Mouse (Mus musculus) macrophage (primary cell): Measurements from ENCODE around the gene Il1rap. TPM values are rescaled to one million over a fixed set of nuclear protein-coding genes. Genes with fewer than 3 reads are reported as not detected.

Experiments used
- H3K27ac ChIP-seq: fragments of 350-480 bp; formaldehyde crosslinking; 2 replicates; pipeline ENCODE4 v1.9.0; 2021
- H3K36me3 ChIP-seq: fragments of 350-480 bp; formaldehyde crosslinking; 2 replicates; pipeline ENCODE4 v1.9.0; 2021; ENCODE audit errors: inconsistent target
- H3K4me3 ChIP-seq: fragments of 350-480 bp; formaldehyde crosslinking; 2 replicates; pipeline ENCODE4 v1.9.0; 2021; ENCODE audit errors: inconsistent target
- H3K79me2 ChIP-seq: fragments of 350-480 bp; formaldehyde crosslinking; 2 replicates; pipeline ENCODE4 v1.9.0; 2021; ENCODE audit errors: inconsistent target
- WGBS: methylation state at CpG from one replicate; pipeline ENCODE4 v1.1.7; 2026; ENCODE audit warnings: inconsistent platforms; ENCODE audit not compliant: missing documents; 5-methylcytosine and 5-hydroxymethylcytosine counted together
- polyA plus RNA-seq: library from polyadenylated mRNA; stranded (reverse); fragments of 250-400 nt; gene quantifications from 3 replicates; pipeline ENCODE4 v1.2.4, GENCODE M21; 2018; ENCODE audit warnings: inconsistent platforms
- total RNA-seq, 78 experiments: library from RNA; depleted of rRNA; stranded (reverse); fragments of 250-400 nt; gene quantifications; 1 replicate in 9 of 78; 2 replicates in 24 of 78; 3 replicates in 43 of 78; 4 replicates in 2 of 78; pipeline ENCODE4 v1.2.4; 2018; ENCODE audit warnings: inconsistent platforms in 56 of 78

The Il1rap gene
- total RNA-seq (2018; cell fraction: chromatin; rRNA removed), result 10 to 100 TPM in 1 of 26 experiments, 1 to 10 TPM in 25; 1.3 to 17.2 (median 4.1) TPM
- total RNA-seq (2018; cell fraction: cytosol; rRNA removed), result 1 to 10 TPM; 3.4 to 5.7 (median 4.1) TPM
- total RNA-seq (2018; cell fraction: nucleus; rRNA removed), result 10 to 100 TPM in 2 of 26 experiments, 1 to 10 TPM in 24; 4.5 to 14.7 (median 6.5) TPM
- polyA plus RNA-seq, result 2.5 to 6.3 TPM (median 4.2 TPM) in 3 replicates

DNA sequence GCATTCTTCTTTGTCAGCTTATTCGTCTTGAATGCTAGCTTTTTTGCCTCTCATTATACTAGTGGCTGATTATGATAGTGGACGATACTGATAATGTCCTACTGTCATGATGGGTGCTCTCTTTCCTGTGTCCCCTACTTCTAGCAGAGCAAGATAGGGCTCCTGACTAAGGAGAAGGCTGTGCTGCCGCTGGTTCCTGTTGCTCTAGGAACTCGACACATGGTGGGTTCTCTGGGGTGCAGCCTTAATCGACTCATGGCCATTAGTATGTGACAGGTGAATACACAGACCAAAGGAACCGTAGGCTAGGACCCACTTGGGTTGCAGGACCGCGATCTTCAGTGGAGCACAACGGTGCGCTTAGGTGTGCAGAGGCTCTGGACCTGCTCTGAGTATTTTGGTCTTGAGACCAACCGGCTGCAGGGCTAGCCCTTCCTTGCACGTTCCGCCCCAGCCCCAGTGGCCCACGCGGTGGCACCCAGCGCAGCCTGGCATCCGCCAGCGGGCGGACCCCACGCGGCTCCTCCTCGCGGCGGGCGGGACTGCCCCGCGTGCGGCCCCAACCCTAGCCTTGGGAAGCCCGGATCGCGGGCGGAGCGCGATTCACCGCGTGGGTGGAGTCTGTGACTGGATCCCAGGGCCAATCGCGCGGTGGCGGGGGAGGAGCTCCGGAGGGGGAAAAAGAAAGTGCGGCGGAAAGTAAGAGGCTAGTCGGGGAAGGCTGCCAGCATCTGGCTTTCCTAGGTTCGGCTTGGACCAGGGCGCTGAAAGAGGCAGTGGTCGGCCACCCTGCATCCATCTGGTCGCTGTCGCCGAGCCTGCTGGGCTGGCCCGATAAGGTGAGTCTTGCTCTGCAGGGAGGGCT lies at the start of gene Il1rap:
Gene Il1rap, plus strand, starts transcription at position 657 of the 865 bp plus-strand sequence.
- Histone ChIP-seq H3K27ac (no peak within 1 kb of the TSS), H3K79me2 (no peaks in the 10 kb centered on the region), H3K36me3 (no peaks in the 10 kb centered on the region), H3K4me3 (peak within 1 kb of the TSS; percentile 88)
- WGBS, result 5% methylated on average over 43 of the region's 51 CpGs

DNA sequence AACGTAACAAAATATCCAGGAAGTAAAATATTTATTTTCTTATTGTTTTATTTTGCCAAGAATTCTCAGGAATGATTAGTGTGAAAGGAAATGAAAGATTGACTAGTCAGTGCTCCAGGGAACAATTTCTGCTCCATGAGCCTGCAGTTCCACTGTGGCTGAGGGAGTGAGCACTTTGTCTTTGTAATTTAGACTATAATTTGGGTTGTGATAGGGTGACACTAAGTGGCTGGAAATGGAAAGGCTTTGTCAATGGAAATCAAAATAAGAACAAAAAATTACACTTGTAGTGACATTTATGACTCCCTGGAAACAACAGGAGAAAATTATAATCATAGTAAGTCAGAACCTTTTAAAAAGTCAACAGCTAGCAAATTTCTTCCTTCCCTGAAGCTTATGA lies 49.2 kb upstream of the Il1rap start:
- no peaks in the 10 kb centered on the region for H3K36me3 ChIP-seq
- H3K79me2 ChIP-seq, result no peaks in the 10 kb centered on the region
- H3K4me3 ChIP-seq, result no peak overlapping the region
- WGBS, result 90% methylated on average over 1 of the region's 1 CpGs
- no peak overlapping the region for H3K27ac ChIP-seq

DNA sequence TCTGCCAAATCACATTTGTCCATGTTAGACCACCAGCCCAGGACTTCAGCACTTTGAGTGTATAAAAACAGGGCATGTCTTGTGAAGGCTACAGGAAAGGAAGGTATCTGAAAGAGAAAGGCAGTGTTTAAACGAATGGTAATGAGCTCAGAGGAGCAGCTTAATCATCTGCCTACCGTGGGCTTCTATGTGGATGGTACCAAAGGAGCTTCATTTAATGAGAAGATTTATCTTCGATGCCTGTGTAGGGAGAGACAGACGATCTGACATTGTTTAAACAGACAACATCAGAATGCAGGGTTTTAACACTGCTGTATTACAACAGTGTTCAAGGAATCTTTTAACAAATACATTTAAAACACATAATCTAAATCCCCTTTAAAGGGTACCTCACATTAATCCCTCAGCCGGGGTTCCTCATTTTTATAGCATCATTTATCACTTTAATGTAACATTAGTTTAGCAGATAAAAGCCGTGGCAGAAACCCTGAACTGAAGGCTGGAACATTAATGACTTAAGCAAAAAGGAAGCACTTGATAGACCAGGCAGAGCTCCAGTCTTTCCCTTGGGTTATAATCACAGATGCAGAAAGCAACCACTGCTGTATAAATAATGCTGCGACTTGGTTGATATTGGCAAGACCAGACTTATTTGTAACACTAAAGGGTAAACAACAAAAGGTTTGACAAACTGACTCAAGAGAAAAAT lies 35.2 kb upstream of the Il1rap start:
- H3K4me3 ChIP-seq, result no peak overlapping the region

DNA sequence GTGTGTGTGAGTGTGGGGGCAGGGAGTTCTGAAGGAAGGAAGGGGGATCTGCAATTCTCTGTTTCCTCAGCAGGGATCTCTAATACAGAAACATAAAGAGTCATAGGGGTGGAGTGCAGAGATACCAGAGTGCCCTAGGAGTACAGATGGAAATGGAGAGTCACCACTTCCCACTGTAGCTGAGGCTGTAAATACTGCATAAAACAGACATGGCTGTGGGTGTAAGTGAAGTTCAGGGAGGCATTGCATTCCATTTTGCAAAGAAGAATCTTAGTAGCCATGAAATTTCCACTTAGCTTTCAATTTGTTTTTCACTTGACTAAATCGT lies 34.7 kb upstream of the Il1rap start:
- Histone ChIP-seq H3K4me3 (no peak overlapping the region), H3K79me2 (no peaks in the 10 kb centered on the region), H3K27ac (no peak overlapping the region), H3K36me3 (no peaks in the 10 kb centered on the region)
- WGBS, result 62% methylated on average over 1 of the region's 1 CpGs

More for the DNA sequence above, 35.2 kb upstream of the Il1rap start:
- WGBS, result 38% methylated on average over 7 of the region's 7 CpGs
- Histone ChIP-seq H3K36me3 (no peaks in the 10 kb centered on the region), H3K79me2 (no peaks in the 10 kb centered on the region), H3K27ac (no peak overlapping the region)

DNA sequence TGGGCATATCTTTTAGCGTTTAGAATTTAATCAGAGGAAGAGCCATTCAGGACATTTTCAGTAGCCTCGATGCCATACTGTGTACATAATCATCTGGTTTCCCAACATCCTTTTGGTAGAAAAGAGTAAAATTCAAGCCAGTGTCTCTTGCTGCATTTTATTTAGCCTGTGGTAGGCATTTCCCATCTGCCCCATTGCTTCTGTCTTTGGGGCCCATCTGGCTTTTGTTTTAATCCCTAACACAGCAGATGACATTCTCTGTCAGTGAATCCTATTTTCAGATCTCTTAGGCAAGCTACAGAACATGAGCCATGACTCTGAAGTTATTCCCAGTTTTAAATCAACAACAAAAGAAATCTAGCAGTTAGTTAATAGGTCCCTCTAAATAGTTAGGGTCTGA lies 32.3 kb upstream of the Il1rap start:
- Histone ChIP-seq H3K4me3 (no peak overlapping the region), H3K36me3 (no peaks in the 10 kb centered on the region), H3K79me2 (no peaks in the 10 kb centered on the region), H3K27ac (no peak overlapping the region)
- WGBS, result 96% methylated on average over 2 of the region's 2 CpGs

DNA sequence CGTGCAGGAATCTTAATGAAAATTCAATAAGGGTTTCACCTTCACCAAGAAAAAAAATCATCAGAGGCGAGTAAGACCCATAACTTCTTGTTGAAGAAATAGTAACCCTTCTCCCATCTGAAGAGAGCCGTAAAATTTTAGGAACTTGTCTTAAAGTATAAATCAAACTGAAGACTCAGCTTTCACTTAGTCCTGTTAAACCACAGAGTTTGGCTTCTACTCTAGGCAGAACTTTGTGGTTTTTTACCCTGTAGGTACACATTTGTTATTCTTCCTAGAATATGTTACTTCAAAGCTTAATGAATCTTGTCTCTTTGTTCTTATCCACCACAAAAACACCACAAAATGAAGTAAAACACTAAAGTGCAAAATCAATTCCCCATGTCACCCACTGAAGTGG lies 29.3 kb upstream of the Il1rap start:
- Histone ChIP-seq H3K79me2 (no peaks in the 10 kb centered on the region), H3K36me3 (no peaks in the 10 kb centered on the region), H3K4me3 (no peak overlapping the region), H3K27ac (no peak overlapping the region)
- WGBS, result 26% methylated on average over 3 of the region's 3 CpGs

DNA sequence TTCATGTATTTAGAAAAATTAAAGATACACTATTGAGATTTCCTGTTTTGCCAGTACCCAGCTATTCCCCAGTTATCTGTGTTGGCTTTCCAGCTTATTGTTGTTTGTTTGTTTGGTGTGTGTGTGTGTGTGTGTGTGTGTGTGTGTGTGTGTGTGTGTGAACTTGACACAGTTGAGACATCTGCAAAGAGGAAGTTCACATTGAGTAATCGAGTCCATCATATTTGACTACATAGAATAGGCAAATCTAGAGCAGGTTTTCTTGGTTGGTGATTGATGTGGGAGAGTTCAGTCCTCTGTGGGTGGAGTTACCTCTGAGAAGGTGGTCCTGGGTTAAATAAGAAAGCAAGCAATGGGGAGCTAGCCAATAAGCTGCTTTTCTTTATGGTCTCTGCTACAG lies 22.7 kb upstream of the Il1rap start:
- no peaks in the 10 kb centered on the region for H3K79me2 ChIP-seq
- 60% methylated on average over 1 of the region's 1 CpGs for WGBS
- H3K4me3 ChIP-seq, result no peak overlapping the region
- H3K27ac ChIP-seq, result no peak overlapping the region
- no peaks in the 10 kb centered on the region for H3K36me3 ChIP-seq

DNA sequence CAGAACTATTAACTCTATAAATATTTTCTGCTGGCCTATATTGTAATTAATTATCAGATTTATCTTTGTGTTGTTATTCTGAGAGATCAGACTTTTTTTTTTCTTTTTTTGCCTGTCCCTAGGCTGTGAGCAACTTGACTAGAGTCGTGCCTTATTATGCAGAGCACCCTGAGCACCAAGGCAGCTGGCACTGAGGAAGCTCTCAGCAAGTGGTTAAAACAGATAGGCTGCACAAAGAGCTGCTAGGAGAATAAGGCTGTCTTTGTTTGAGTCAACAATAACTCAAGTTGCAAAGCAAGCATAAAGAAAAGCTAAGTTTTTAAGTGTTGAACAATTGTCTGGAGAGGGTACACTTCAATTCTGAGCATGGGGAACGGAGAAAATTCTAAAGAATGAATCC lies 19.8 kb upstream of the Il1rap start:
- 56% methylated on average over 2 of the region's 2 CpGs for WGBS
- H3K27ac ChIP-seq, result no peak overlapping the region
- H3K4me3 ChIP-seq, result no peak overlapping the region
- H3K36me3 ChIP-seq, result no peaks in the 10 kb centered on the region
- no peaks in the 10 kb centered on the region for H3K79me2 ChIP-seq

DNA sequence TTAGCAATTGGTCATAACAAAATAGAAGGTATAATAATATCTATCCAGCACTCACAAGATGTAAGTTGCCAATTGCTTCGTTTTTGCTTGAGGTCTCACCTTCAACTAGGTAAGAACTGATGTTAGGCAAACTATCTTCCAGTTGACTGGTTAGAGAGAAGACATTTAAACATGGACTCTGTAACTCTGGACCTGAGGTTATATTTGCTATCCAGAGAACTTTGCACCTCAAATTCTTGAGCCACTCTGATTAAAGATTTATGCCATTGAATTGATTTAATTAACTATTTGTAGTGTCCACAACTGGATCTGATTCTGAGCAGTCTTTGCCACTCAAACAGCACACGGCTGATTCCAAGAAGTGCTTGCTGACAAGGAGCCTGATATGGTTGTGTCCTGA lies 18.7 kb upstream of the Il1rap start:
- no peak overlapping the region for H3K27ac ChIP-seq
- no peak overlapping the region for H3K4me3 ChIP-seq
- H3K36me3 ChIP-seq, result no peaks in the 10 kb centered on the region
- 92% methylated on average over 2 of the region's 2 CpGs for WGBS
- H3K79me2 ChIP-seq, result no peaks in the 10 kb centered on the region

DNA sequence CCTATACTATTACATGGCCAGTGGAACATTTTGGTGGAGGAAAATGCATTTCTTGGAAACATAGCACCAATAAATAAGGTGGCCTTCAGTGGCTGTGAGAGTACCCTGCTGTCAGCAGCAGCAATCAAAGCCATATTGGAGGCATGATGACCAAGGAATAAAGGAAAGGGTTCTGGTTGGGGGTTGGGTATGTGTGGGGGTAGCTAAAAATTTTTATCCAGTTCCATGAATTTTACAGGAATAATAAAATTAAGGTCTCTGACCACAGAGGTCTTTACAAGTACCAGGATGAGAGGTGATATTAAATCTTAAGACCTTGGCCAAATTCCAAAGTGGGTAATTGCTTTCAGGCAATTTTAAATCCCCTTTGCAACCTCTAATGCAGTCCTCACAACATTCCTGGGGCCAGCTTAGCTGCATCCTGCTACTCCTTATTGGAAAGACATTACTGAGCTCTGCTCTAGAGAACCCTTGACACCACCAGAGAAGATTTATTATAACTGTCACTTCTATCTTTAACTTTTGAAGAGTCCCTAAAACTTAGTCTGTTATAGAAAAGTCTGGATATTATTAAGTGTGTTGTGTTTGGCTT lies 12.0 kb upstream of the Il1rap start:
- no peaks in the 10 kb centered on the region for H3K36me3 ChIP-seq
- H3K4me3 ChIP-seq, result no peak overlapping the region
- H3K27ac ChIP-seq, result no peak overlapping the region
- H3K79me2 ChIP-seq, result no peaks in the 10 kb centered on the region

DNA sequence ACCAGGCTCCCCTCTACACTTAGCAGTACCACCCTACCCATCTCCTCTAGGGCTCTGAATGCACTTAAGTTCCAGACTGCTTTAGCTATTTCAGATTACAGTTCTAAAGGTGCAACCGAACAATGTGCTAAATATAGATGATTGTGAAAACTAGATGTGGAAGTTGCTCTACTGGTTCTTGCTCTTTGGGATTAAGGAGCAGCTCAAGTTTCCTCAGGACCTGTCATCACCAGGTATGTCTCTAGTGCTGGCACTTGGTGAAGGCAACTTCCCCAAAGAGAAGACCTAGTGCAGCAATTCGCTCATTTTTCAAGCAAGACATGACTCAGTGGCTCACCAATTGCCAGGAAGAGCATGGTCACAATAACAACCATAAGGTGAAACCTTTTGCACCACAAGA lies 9.7 kb upstream of the Il1rap start:
- no peak overlapping the region for H3K4me3 ChIP-seq
- no peaks in the 10 kb centered on the region for H3K79me2 ChIP-seq
- no peak overlapping the region for H3K27ac ChIP-seq
- H3K36me3 ChIP-seq, result no peaks in the 10 kb centered on the region
- 72% methylated on average over 2 of the region's 2 CpGs for WGBS

DNA sequence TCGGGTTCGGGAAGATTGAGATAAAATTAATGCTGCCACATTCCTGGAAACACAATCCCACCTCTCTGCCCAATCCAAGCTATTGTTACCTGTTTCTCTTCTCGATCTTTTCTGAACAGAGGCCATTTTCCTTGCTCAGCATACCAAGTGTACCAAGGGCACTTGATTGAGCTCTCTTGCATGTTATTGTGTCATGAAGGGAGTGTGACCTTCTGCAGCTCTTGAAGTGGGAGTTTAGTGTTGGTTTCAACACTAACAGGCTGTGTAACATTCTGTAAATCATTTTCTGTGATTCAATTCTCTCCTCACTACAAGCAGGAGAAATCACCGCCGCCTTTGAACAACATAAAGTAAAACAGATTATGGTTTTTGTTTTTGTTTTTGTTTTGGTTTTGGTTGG lies 7.3 kb upstream of the Il1rap start:
- H3K4me3 ChIP-seq, result no peak overlapping the region
- H3K27ac ChIP-seq, result no peak overlapping the region
- WGBS, result 92% methylated on average over 3 of the region's 5 CpGs
- H3K79me2 ChIP-seq, result no peaks in the 10 kb centered on the region
- H3K36me3 ChIP-seq, result no peaks in the 10 kb centered on the region

DNA sequence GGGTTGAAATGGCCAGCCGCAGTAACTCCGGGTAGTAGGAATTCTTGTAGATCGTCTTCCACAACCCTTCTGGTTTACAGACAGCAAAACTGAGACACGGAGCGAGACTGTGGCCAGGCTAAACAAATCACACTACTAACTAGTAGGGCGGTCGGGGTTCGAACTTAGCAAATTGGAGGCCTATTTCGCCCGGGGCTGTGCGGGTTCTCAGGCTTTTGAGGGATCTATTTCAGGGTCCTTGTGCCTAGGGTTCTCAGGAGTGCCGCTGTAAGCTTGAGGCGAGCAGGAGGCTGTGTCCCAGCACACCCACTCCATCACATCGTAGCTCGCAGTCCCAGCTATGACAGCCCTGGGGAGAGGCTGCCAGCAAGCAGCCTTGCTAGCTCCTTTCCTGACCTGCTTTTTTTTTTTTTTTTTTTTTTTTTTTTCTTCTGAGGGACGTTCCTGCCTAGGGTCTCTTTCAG lies 441 bp downstream of the Il1rap start:
- WGBS, result under 1% methylated on average over 12 of the region's 16 CpGs
- H3K27ac ChIP-seq, result no peak overlapping the region
- no peaks in the 10 kb centered on the region for H3K36me3 ChIP-seq

DNA sequence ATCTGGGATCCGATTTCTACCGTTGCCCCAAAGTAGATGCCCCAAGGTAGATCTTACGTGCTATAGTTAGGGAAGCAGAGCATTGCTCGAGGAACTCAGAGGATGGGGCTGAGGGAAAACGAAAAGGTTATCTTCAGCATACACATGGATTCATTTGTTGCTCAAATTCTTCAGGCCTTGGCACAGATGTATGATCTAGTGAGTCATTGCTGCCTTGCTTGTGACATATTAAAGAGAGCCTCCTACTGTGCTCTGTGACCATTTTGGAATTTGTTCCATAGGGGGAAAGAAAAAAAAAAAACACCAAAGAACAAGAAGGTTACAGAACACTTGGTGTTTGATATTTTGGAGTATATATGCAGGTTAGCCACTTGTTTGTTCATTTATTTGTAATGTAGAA lies 4.3 kb downstream of the Il1rap start:
- no peak overlapping the region for H3K4me3 ChIP-seq
- no peaks in the 10 kb centered on the region for H3K79me2 ChIP-seq
- H3K36me3 ChIP-seq, result no peaks in the 10 kb centered on the region
- H3K27ac ChIP-seq, result no peak overlapping the region
- WGBS, result 100% methylated on average over 5 of the region's 5 CpGs

More for the DNA sequence above, 441 bp downstream of the Il1rap start:
- Histone ChIP-seq H3K79me2 (no peaks in the 10 kb centered on the region), H3K4me3 (peak overlapping the region; percentile 88)
